Mouse (Mus musculus) forebrain, embryonic 12.5 days (tissue): ENCODE measurements around the gene Ccdc88c. TPM values are rescaled to one million over a fixed set of nuclear protein-coding genes. Genes with fewer than 3 reads are reported as not detected.
A peak's percentile ranks its signal among the peaks of the same experiment; 100 is the strongest.

Experiments used
- ATAC-seq: fragments of 200-750 bp; cut with Nextera tagmentation; 2 replicates; pipeline ENCODE4 v1.8.0; 2017; ENCODE audit warnings: moderate TSS enrichment; ENCODE audit not compliant: low FRiP score
- H3K27ac ChIP-seq: fragments of 300-500 bp; sonication (generic); 2 replicates; pipeline ENCODE4 v1.5.1; 2016; ENCODE audit warnings: mild to moderate bottlenecking
- H3K27me3 ChIP-seq: fragments of 300-500 bp; sonication (generic); 2 replicates; pipeline ENCODE4 v1.6.1; 2016; ENCODE audit warnings: mild to moderate bottlenecking
- H3K36me3 ChIP-seq: fragments of 300-500 bp; sonication (generic); replicated peaks from 2 replicates; pipeline ENCODE4 v1.6.1; 2016; ENCODE audit warnings: mild to moderate bottlenecking
- H3K4me1 ChIP-seq: fragments of 300-500 bp; sonication (generic); 2 replicates; pipeline ENCODE4 v1.6.1; 2016
- H3K4me2 ChIP-seq: fragments of 300-500 bp; sonication (generic); 2 replicates; pipeline ENCODE4 v1.6.1; 2016; ENCODE audit warnings: mild to moderate bottlenecking, moderate library complexity
- H3K4me3 ChIP-seq: fragments of 300-500 bp; sonication (generic); replicated peaks from 2 replicates; pipeline ENCODE4 v1.5.1; 2016; ENCODE audit warnings: mild to moderate bottlenecking
- H3K9ac ChIP-seq: fragments of 300-500 bp; sonication (generic); 2 replicates; pipeline ENCODE4 v1.6.1; 2016; ENCODE audit warnings: mild to moderate bottlenecking
- H3K9me3 ChIP-seq: fragments of 300-500 bp; sonication (generic); 2 replicates; pipeline ENCODE4 v1.6.1; 2016
- WGBS: fragments of 180-500 bp; shearing (Covaris S2); methylation state at CpG from one replicate; pipeline ENCODE4 v1.1.7; 2016; 5-methylcytosine and 5-hydroxymethylcytosine counted together
- polyA plus RNA-seq: library from polyadenylated mRNA; unstranded; fragments of >200 nt; fragmentation: Nextera tagmentation; extraction: Ambion mirVana; gene quantifications from 2 replicates; pipeline ENCODE4 v1.2.1, GENCODE M21; 2016

Gene Ccdc88c
- polyA plus RNA-seq, 1 experiment from 2014 or later, result 28.8 TPM

GRCm38 (mm10) chr12:101026025-101026424 is 2.8 kb downstream of the Ccdc88c start:
- Histone ChIP-seq H3K27ac (no peak overlapping the region), H3K36me3 (peaks cover 20% of the 10 kb centered on the region), H3K9me3 (no peaks in the 10 kb centered on the region), H3K27me3 (no peaks in the 10 kb centered on the region), H3K4me3 (0 out of 2 replicates have a peak overlapping the region, but pooled peaks have one; percentile 82), H3K4me2 (peak overlapping the region; percentile 80), H3K9ac (no peak overlapping the region), H3K4me1 (peaks cover 53% of the 10 kb centered on the region)
- no peak for ATAC-seq
- WGBS, result 86% methylated on average over 4 of the region's 4 CpGs

- ATAC-seq, result no peak
- Histone ChIP-seq H3K9ac (no peak overlapping the region; the same call in 1 of the 2 replicates), H3K4me1 (peaks cover 58% of the 10 kb centered on the region), H3K27me3 (no peaks in the 10 kb centered on the region), H3K4me3 (no peak overlapping the region; the same call in 1 of the 2 replicates), H3K27ac (peak overlapping the region; percentile 46; the same call in 1 of the 2 replicates), H3K36me3 (peaks cover 27% of the 10 kb centered on the region), H3K4me2 (peak overlapping the region; percentile 35), H3K9me3 (no peaks in the 10 kb centered on the region)
- WGBS, result 68% methylated on average over 7 of the region's 7 CpGs
Measured at GRCm38 (mm10) chr12:101025379-101025778, 3.5 kb downstream of the Ccdc88c start.

DNA sequence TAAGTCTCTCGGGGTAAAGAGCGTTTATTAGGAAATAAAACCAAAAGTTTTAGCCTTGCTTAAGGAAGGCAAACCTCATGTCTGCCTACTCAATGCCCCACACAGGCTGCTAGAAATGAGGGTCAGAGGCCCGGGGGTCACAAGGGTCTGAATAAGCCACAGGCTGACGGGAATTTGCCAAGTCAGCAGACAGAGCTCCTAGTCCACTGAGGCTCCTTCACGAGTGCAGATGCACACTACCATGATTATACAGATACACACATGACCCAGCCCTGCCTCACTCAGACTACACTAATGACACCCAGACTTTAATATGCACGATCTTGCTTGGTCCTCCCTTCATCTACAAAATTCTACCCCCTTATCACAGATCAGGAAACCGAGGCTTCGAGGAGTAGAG is 4.0 kb downstream of the Ccdc88c start:
- 0 out of 2 replicates have a peak, but pooled peaks cover 3% of the 10 kb centered on the region for H3K9me3 ChIP-seq
- no peak overlapping the region; the same call in 1 of the 2 replicates for H3K27ac ChIP-seq
- peaks cover 32% of the 10 kb centered on the region for H3K36me3 ChIP-seq
- no peak for ATAC-seq
- H3K4me3 ChIP-seq, result no peak overlapping the region
- H3K4me2 ChIP-seq, result peak overlapping the region; percentile 35
- WGBS, result 62% methylated on average over 8 of the region's 8 CpGs
- no peak overlapping the region for H3K9ac ChIP-seq
- H3K4me1 ChIP-seq, result peaks cover 63% of the 10 kb centered on the region
- H3K27me3 ChIP-seq, result no peaks in the 10 kb centered on the region

GRCm38 (mm10) chr12:101023143-101023542 is 5.7 kb downstream of the Ccdc88c start:
- H3K4me3 ChIP-seq, result no peak overlapping the region
- H3K27me3 ChIP-seq, result no peaks in the 10 kb centered on the region
- H3K9ac ChIP-seq, result no peak overlapping the region
- H3K36me3 ChIP-seq, result peaks cover 37% of the 10 kb centered on the region
- H3K9me3 ChIP-seq, result 0 out of 2 replicates have a peak, but pooled peaks cover 4% of the 10 kb centered on the region
- no peak overlapping the region; the same call in 1 of the 2 replicates for H3K27ac ChIP-seq
- no peak overlapping the region for H3K4me2 ChIP-seq
- peaks cover 77% of the 10 kb centered on the region for H3K4me1 ChIP-seq
- no peak for ATAC-seq
- WGBS, result 78% methylated on average over 11 of the region's 11 CpGs

DNA sequence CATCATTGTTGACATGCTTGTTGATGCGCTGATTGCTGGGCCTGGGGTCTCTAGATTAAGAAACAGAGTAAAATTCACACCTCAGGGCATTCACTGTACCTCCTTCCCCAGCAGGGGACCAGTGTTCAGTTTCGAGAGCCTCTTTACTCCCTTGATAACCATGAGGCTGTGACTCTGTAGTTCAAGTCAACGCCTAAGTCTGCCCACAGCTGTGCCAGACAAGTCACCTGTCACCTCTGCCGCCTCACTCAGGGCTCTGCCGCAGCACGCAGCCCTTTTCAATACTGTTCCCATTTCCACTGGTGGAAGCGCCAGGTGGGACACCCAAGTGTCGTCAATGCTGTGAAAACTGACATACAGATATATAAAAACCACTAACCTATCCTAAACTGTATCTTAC is 6.5 kb downstream of the Ccdc88c start:
- WGBS, result 88% methylated on average over 8 of the region's 8 CpGs

GRCm38 (mm10) chr12:101021484-101022226 is 7.2 kb downstream of the Ccdc88c start:
- ATAC-seq, result no peak
- peaks cover 76% of the 10 kb centered on the region for H3K4me1 ChIP-seq
- H3K9me3 ChIP-seq, result 0 out of 2 replicates have a peak, but pooled peaks cover 4% of the 10 kb centered on the region
- H3K4me3 ChIP-seq, result no peak overlapping the region
- H3K36me3 ChIP-seq, result peaks cover 37% of the 10 kb centered on the region
- H3K27me3 ChIP-seq, result no peaks in the 10 kb centered on the region
- H3K27ac ChIP-seq, result no peak overlapping the region
- no peak overlapping the region for H3K4me2 ChIP-seq
- no peak overlapping the region for H3K9ac ChIP-seq
- WGBS, result 59% methylated on average over 9 of the region's 9 CpGs

More for the DNA sequence above, 6.5 kb downstream of the Ccdc88c start:
- H3K4me3 ChIP-seq, result no peak overlapping the region
- H3K27ac ChIP-seq, result no peak overlapping the region
- no peak overlapping the region for H3K9ac ChIP-seq
- peaks cover 37% of the 10 kb centered on the region for H3K36me3 ChIP-seq
- no peak overlapping the region for H3K4me2 ChIP-seq
- peaks cover 78% of the 10 kb centered on the region for H3K4me1 ChIP-seq
- ATAC-seq, result no peak
- H3K27me3 ChIP-seq, result no peaks in the 10 kb centered on the region
- H3K9me3 ChIP-seq, result 0 out of 2 replicates have a peak, but pooled peaks cover 4% of the 10 kb centered on the region

- Histone ChIP-seq H3K9ac (no peak overlapping the region), H3K36me3 (peaks cover 37% of the 10 kb centered on the region), H3K9me3 (0 out of 2 replicates have a peak, but pooled peaks cover 4% of the 10 kb centered on the region), H3K27ac (0 out of 2 replicates have a peak overlapping the region, but pooled peaks have one; percentile 19), H3K27me3 (no peaks in the 10 kb centered on the region), H3K4me3 (no peak overlapping the region), H3K4me2 (no peak overlapping the region), H3K4me1 (peaks cover 76% of the 10 kb centered on the region)
- 82% methylated on average over 15 of the region's 15 CpGs for WGBS
- no peak for ATAC-seq
Measured at GRCm38 (mm10) chr12:101020210-101021015, 8.4 kb downstream of the Ccdc88c start.

DNA sequence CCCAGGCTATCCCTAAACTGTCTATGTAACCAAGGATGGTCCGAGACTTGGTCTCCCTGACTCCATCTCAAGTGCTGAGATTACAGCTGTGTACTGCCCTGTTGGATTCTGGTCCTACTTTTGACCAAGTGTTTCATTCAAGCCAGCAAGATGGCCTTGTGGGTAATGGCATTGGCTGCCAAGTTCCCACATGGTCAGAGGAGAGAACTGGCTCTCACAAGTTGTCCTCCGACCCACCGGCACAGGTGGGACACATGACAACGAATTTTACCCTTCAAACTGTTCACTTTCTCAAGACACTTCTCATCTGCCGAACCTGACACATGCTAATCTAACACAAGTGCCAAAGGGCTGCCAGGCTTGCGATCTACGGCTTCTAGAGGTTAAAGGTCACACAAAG is 9.4 kb downstream of the Ccdc88c start:
- Histone ChIP-seq H3K9me3 (0 out of 2 replicates have a peak, but pooled peaks cover 4% of the 10 kb centered on the region), H3K4me3 (no peak overlapping the region), H3K27me3 (no peaks in the 10 kb centered on the region), H3K36me3 (peaks cover 37% of the 10 kb centered on the region), H3K27ac (peak overlapping the region; percentile 38; the same call in 1 of the 2 replicates), H3K4me1 (peaks cover 77% of the 10 kb centered on the region), H3K4me2 (no peak overlapping the region), H3K9ac (no peak overlapping the region)
- no peak for ATAC-seq
- WGBS, result 89% methylated on average over 7 of the region's 7 CpGs

GRCm38 (mm10) chr12:101019031-101019430 is 9.8 kb downstream of the Ccdc88c start:
- H3K4me2 ChIP-seq, result peak overlapping the region; percentile 13; the same call in 1 of the 2 replicates
- peaks cover 34% of the 10 kb centered on the region for H3K36me3 ChIP-seq
- 41% methylated on average over 5 of the region's 5 CpGs for WGBS
- H3K4me3 ChIP-seq, result no peak overlapping the region
- H3K27me3 ChIP-seq, result no peaks in the 10 kb centered on the region
- no peak for ATAC-seq
- H3K27ac ChIP-seq, result peak overlapping the region; percentile 38
- H3K9ac ChIP-seq, result peak overlapping the region; percentile 33; the same call in 1 of the 2 replicates
- H3K9me3 ChIP-seq, result 0 out of 2 replicates have a peak, but pooled peaks cover 4% of the 10 kb centered on the region
- H3K4me1 ChIP-seq, result peaks cover 77% of the 10 kb centered on the region

DNA sequence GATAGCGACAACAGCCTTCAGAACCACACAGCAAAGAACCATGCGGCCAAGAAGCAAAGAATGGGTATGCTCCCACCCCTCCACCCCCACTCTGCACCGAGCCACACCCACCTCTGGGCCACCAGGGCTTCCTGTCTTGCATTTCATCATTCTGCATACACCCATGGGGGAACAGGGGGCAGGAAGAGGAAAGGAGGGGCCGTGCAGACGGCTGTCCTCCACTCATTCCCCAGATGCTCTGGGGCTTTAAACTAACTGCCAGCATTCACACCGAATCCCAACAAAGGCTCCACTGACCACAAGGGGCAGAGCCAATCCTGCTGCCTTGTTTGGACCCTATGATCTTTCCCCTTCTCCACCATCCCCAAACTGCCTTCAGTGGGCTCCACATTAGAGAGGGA is 10.9 kb downstream of the Ccdc88c start:
- Histone ChIP-seq H3K4me2 (peak overlapping the region; percentile 17), H3K4me3 (no peak overlapping the region), H3K9me3 (0 out of 2 replicates have a peak, but pooled peaks cover 4% of the 10 kb centered on the region), H3K27ac (0 out of 2 replicates have a peak overlapping the region, but pooled peaks have one; percentile 43), H3K9ac (peak overlapping the region; percentile 25; the same call in 1 of the 2 replicates), H3K4me1 (peaks cover 77% of the 10 kb centered on the region), H3K36me3 (peaks cover 34% of the 10 kb centered on the region), H3K27me3 (no peaks in the 10 kb centered on the region)
- ATAC-seq, result no peak
- 29% methylated on average over 6 of the region's 6 CpGs for WGBS

DNA sequence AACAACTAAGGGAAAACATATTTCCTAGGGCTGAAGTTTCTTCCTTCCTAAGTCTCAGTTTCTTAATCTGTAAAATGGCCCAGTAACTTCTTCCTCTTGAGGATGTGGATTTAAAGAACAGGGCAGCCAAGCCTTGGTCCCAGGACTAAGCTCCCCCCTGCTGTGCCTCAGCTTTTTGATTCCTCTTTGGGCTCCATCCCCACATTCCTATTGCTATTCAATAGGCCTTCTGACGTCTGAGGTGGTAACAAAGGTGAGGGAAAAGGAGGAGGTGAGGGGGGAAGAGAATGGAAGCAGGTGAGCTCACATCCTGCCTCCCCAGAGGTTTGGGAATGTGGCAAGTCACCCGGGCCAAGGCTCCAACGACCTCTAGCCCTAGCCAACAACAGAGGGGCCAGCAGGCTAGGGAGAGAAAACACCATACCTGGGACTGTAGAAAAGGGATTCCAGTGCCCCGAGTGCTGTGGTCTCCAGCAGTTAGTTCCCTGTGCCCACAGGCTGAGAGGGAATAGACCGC is 12.4 kb downstream of the Ccdc88c start:
- Histone ChIP-seq H3K4me3 (no peak overlapping the region), H3K9ac (no peak overlapping the region), H3K4me1 (peaks cover 87% of the 10 kb centered on the region), H3K36me3 (peaks cover 21% of the 10 kb centered on the region), H3K9me3 (0 out of 2 replicates have a peak, but pooled peaks cover 4% of the 10 kb centered on the region), H3K27ac (peak overlapping the region; percentile 60), H3K27me3 (no peaks in the 10 kb centered on the region), H3K4me2 (no peak overlapping the region)
- no peak for ATAC-seq
- 32% methylated on average over 5 of the region's 5 CpGs for WGBS

- 48% methylated on average over 4 of the region's 4 CpGs for WGBS
- 0 out of 2 replicates have a peak, but pooled peaks cover 4% of the 10 kb centered on the region for H3K9me3 ChIP-seq
- ATAC-seq, result peak; percentile 55
- H3K27ac ChIP-seq, result peak overlapping the region; percentile 60
- peaks cover 87% of the 10 kb centered on the region for H3K4me1 ChIP-seq
- H3K4me3 ChIP-seq, result no peak overlapping the region
- no peaks in the 10 kb centered on the region for H3K27me3 ChIP-seq
- peaks cover 16% of the 10 kb centered on the region for H3K36me3 ChIP-seq
- H3K9ac ChIP-seq, result no peak overlapping the region
- H3K4me2 ChIP-seq, result no peak overlapping the region
Measured at GRCm38 (mm10) chr12:101015926-101016325, 12.9 kb downstream of the Ccdc88c start.
